Mouse (Mus musculus): ENCODE results near the gene Lmnb2.

DNA sequence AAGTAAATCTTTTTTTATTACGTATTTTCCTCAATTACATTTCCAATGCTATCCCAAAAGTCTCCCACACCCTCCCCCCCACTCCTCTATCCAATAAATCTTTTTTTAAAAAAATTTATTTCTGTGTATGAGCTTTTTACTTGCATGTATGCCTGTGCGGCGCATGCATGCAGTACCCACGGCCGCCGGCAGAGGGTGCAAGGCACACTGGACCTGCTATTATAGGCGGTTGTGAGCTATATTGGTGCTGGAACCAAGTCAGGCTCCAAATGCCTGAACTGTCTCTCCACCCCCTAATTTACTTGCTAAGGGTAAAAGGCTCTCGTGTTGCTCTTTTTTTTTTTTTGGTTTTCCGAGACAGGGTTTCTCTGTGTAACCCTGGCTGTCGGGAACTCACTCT, 36.7 kb downstream of the Lmnb2 start:
- peak; percentile 54 for TF ChIP-seq CTCF (IDR thresholded peaks at IDR 0.05; ENCODE audit: extremely low read depth, insufficient read depth, low read length)
- TF ChIP-seq POLR2A (IDR thresholded peaks at IDR 0.05; ENCODE audit: extremely low read depth, insufficient read depth, low read length), result no peak
